Mouse (Mus musculus) cortical plate, adult 2 months (tissue): ENCODE results near the gene Eef1a2. TPM values are rescaled to one million over a fixed set of nuclear protein-coding genes. Genes with fewer than 3 reads are reported as not detected.

Experiments used
- H3K27ac ChIP-seq: fragments of 200-500 bp; 2 replicates; pipeline ENCODE4 v1.5.1; 2012; ENCODE audit warnings: low read length, control low read depth, inconsistent platforms; ENCODE audit not compliant: insufficient read depth
- H3K4me1 ChIP-seq: fragments of 200-500 bp; 2 replicates; pipeline ENCODE4 v1.6.1; 2011; ENCODE audit warnings: low read length; ENCODE audit not compliant: control insufficient read depth, insufficient read depth
- H3K4me3 ChIP-seq: fragments of 200-500 bp; 2 replicates; pipeline ENCODE4 v1.5.1; 2011; ENCODE audit warnings: mild to moderate bottlenecking, low read length, control low read depth; ENCODE audit not compliant: insufficient read depth
- CTCF ChIP-seq: fragments of 200-500 bp; IDR thresholded peaks from 2 replicates; pipeline ENCODE4 v1.5.1; 2011; ENCODE audit warnings: mild to moderate bottlenecking, control low read depth, low read length; ENCODE audit not compliant: insufficient read depth; ENCODE audit errors: extremely low read depth
- POLR2A ChIP-seq: fragments of 200-500 bp; IDR thresholded peaks from 2 replicates; pipeline ENCODE4 v1.6.1; 2011; ENCODE audit warnings: mild to moderate bottlenecking, low read length, control low read depth; ENCODE audit not compliant: insufficient read depth; ENCODE audit errors: extremely low read depth
- polyA plus RNA-seq: library from polyadenylated mRNA; depleted of rRNA; stranded (reverse); fragments of >200 nt; gene quantifications from 2 replicates; pipeline ENCODE4 v1.2.3, GENCODE M21; 2012

The Eef1a2 gene
- polyA plus RNA-seq, 1 experiment, result 1,125 TPM

DNA sequence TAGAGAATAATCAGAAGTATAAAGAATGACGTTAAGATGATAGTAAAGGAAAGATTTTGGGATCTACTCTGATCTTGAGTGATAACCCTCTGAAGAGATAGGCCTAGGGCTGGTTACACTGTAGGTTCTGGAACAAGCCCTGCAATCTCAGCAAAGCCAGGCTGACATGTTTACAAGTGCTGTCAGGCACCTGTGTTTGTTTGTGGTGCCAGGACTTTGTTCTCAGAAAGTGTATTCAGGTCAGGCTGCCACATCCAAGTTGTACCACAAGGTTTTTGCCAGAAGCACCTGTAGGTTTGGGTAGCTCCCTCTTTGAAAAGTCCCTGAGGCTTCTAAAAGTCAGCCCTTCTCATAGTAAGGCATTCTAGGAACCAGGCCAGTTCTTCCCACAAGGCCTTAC, 32.5 kb upstream of the Eef1a2 start:
- H3K4me3 ChIP-seq, result no peak overlapping the region
- peaks cover 2% of the 10 kb centered on the region; the same call in 1 of the 2 replicates for H3K4me1 ChIP-seq
- no peak overlapping the region for H3K27ac ChIP-seq
- TF ChIP-seq POLR2A (no peak), CTCF (no peak)

DNA sequence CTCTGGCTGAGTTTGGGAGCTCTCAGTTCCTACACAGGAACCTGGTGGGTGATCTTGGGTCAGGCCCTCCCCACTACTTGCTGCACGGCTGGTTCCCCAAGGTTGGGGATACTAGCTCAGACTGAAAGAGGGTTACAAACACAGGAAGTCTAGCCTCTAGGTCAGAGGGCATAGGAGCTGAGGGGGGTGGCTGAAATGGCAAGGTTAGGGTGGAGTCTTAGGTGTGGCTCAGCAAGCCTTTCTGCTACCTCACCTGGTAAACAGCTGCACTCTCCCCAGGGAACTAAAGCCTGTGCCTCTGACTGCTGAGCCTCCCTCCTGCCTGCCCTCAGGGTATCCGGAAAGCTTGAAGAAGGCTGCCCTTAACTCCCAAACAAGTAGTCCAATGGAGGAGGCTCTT, 31.9 kb upstream of the Eef1a2 start:
- Histone ChIP-seq H3K4me1 (peaks cover 2% of the 10 kb centered on the region; the same call in 1 of the 2 replicates), H3K27ac (no peak overlapping the region), H3K4me3 (peak overlapping the region; percentile 57; the same call in 1 of the 2 replicates)
- TF ChIP-seq CTCF (no peak), POLR2A (no peak)

DNA sequence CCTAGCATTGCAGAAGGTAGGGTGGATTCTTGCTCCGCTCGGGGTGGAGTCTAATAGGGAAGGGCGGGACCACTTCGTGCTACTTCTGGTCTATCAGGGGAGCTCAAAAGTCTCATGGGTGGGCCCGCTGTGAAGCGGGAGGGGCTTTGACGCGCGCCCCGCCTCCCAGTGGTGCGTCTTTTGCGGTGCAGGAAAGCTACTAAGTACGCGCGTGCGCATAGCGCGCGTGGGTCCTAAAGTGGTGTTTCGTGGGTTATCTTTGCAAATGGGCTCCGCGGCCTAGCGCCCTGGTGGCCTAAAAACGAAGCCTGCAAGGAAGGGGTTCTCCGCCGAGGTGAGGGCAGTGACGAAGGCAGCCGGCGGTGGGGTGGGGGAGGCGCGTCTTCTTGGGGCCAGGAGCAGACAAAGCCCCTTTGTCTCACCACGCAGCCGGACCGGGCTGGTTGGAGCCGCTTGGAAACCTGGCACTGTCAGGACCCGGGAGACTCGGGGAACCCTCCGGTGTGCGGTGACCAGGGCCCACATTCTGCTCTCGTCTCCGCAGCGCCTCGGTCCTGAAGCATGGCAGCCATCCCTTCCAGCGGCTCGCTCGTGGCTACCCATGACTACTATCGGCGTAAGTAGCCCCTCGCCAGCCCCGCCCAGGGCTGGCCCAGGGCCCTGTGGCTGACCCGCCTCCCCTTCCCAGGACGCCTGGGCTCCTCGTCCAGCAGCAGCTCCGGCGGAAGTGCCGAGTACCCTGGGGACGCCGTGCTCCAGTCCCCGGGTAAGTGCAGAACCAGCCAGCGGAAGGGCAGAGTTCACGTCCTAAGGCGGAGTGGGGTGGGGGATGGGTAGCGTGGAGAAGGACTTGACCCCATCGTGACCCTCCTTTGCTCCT, 30.5 kb upstream of the Eef1a2 start, which contains the start of gene Ppdpf:
Gene Ppdpf, plus strand, starts transcription at position 127 of the 880 bp plus-strand sequence.
- H3K4me3 ChIP-seq, result peak within 1 kb of the TSS; percentile 57

DNA sequence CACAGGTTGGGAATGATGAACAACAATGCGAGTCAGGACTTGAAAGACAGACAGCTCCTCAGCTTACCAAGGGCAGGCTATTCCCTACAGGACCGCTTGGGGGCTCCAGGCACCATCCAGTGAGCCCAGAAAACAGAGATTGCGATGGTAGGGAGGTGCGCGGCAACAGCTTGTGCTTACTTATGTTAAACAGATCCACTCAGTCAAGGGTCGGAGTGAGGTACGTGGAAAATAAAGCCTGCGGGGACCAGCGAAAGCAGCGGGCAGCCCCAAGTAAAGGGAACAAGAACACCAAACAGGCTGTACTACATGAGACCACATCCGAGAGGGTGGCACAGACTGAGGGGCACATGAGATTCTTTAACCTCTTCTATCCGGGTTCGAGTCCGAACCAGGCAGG, 29.8 kb upstream of the Eef1a2 start:
- H3K27ac ChIP-seq, result peak overlapping the region; percentile 24; the same call in 1 of the 2 replicates
- H3K4me1 ChIP-seq, result peaks cover 2% of the 10 kb centered on the region; the same call in 1 of the 2 replicates
- H3K4me3 ChIP-seq, result peak overlapping the region; percentile 57
- peak; percentile 94 for TF ChIP-seq CTCF
- TF ChIP-seq POLR2A, result no peak

More for the DNA sequence above, 30.5 kb upstream of the Eef1a2 start, which contains the start of gene Ppdpf:
- peak within 1 kb of the TSS; percentile 84 for H3K27ac ChIP-seq
- H3K4me1 ChIP-seq, result peaks cover 2% of the 10 kb centered on the region; the same call in 1 of the 2 replicates
- TF ChIP-seq CTCF (no peak), POLR2A (peak; percentile 86; the same call in 1 of the 2 replicates)

DNA sequence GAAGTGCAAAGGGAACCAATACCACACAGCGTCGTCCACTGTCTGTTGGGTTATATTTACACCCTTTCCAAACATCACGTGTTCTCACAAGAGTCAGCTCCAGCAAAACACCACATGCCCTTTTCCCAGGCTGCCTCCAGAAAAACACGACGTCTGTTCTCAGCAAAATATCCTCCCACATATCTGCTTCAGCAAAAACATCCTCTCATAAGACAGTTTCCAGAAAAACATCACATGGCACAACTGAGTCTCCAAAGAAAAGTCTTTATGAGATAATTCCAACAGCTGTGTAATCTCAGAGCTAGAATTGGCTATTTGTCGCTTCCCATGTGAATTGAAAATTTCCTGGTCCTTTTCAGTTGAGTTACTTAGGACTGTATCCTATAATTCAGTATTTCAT, 24.1 kb upstream of the Eef1a2 start:
- TF ChIP-seq CTCF, result no peak
- TF ChIP-seq POLR2A, result no peak

DNA sequence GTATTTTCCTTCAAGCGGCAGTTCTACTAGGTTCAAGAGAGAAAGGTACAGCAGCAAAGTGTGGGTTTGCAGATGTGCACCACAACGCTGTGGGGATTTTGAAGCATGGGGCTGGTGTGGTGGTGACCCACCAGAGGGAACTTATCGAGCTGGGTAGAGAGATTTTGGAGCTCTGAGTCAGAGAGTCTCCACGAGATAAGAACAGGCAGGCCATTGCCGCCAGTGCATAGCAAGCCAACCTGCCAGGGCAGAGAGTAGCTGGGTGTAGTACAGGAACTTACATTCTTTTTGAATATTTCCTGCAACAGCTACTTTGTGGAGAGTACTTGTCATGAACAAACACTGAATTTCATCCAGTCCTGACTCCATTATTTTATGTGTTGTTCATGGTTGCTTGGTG, 21.7 kb upstream of the Eef1a2 start:
- Histone ChIP-seq H3K27ac (no peak overlapping the region), H3K4me1 (no peaks in the 10 kb centered on the region; the same call in 1 of the 2 replicates), H3K4me3 (no peak overlapping the region)
- TF ChIP-seq POLR2A, result no peak
- no peak for TF ChIP-seq CTCF

More for the DNA sequence above, 24.1 kb upstream of the Eef1a2 start:
- H3K27ac ChIP-seq, result no peak overlapping the region
- H3K4me1 ChIP-seq, result no peaks in the 10 kb centered on the region
- H3K4me3 ChIP-seq, result no peak overlapping the region

DNA sequence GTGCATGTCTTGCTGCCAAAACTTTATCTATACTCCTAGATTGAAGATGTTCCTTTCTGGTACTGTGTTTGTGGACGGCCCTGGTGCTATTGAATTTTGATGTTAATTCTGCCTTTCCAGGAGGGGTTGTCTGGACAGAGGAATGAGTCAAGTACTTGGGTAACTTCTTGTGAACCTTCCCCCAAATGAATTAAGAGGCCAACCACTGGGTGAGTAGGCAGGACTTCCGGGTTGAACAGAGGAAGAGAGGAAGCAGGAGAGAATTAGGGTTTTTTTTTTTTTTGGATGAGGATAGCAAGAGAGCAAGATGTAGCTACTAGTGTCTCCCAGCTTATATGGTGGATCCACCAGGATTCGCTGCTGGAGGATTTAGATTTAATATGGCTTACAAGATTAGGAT, 21.2 kb upstream of the Eef1a2 start:
- Histone ChIP-seq H3K27ac (no peak overlapping the region), H3K4me3 (no peak overlapping the region), H3K4me1 (no peaks in the 10 kb centered on the region; the same call in 1 of the 2 replicates)
- TF ChIP-seq POLR2A (no peak), CTCF (no peak)

DNA sequence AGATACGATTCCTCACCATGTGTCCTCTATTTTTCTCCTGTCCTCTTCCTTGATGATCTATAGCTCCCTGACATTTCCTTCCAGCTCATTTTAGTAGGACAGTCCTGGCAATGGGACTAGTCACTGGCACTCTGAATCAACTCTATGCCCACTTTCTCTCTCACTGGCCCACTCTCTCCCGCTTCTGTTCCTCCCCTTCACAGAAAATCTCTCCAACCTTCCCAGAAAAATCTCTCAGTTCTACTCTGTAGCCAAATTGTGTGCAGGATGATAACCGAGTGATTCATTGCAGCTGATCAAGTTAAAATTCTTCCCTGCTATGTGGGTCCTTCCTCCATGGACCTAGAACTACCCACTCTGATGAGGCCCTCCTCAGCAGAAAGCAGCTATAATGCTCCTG, 17.8 kb upstream of the Eef1a2 start:
- TF ChIP-seq POLR2A (no peak), CTCF (no peak)
- H3K4me3 ChIP-seq, result no peak overlapping the region
- H3K27ac ChIP-seq, result no peak overlapping the region; the same call in 1 of the 2 replicates
- H3K4me1 ChIP-seq, result no peaks in the 10 kb centered on the region; the same call in 1 of the 2 replicates

DNA sequence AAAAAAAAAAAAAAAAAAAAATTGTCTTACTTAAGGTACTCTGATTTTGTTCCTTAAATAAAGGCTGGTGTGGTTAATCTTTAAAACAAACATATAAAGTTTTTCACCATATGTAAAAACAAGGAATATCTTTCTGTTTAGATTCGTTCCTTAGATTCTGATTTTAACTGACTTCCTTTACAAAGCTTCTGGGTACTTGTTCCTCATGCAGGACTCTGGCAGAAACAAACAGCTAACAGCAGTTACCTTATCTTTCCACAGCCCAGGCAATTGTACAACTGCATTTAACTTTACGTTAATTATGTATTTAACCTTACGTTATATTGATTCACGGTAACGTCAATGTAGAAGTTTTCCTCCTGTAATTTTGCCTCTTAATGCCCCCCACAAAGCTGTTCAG, 9.7 kb upstream of the Eef1a2 start:
- TF ChIP-seq POLR2A (no peak), CTCF (no peak)
- no peak overlapping the region for H3K27ac ChIP-seq
- no peak overlapping the region for H3K4me3 ChIP-seq
- H3K4me1 ChIP-seq, result no peaks in the 10 kb centered on the region
